Mouse (Mus musculus): ENCODE results near the gene Olfr1406.
"Not testable (repeated sequence)": the region's sequence is repeated elsewhere in the genome, so short reads cannot be mapped to it uniquely, and the experiment has no call there.

Gene Olfr1406

DNA sequence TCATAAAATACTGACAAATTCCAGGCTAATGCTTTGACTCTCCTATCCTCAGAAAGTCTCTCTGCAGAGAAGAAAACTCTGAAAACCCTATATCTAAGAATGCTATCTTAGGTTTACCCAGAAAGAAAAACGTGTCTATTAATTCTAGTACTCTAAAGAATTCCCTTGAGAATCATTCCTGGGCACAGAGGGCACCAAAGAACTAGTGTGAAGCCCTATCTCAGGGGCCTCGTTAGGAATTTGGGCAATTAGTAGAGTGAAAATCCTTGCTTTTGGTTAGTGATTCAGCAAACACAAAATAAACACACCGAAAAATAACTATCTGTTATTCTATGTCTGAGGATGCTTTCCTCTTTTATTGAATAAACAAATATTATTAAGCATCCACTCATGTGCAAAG, at the start of gene Olfr1406:
Gene Olfr1406, minus strand, starts transcription at position 101 of the 400 bp plus-strand sequence.
- DNase-seq (ENCODE audit: extremely low spot score, low read depth, low spot score) = no peak

- not testable (repeated sequence) for DNase-seq (ENCODE audit: extremely low spot score, low read depth, low spot score)
Measured at GRCm38 (mm10) chr1:173237004-173237403, 46.6 kb upstream of the Olfr1406 start.

GRCm38 (mm10) chr1:173227081-173227480, 36.6 kb upstream of the Olfr1406 start, which contains the start of gene Fcer1a:
Gene Fcer1a, minus strand, starts transcription at chr1:173227214.
- DNase-seq (ENCODE audit: extremely low spot score, low read depth, low spot score) = no peak

- DNase-seq (ENCODE audit: extremely low spot score, low read depth, low spot score) = no peak
Measured at GRCm38 (mm10) chr1:173216481-173216880, 26.0 kb upstream of the Olfr1406 start.

DNA sequence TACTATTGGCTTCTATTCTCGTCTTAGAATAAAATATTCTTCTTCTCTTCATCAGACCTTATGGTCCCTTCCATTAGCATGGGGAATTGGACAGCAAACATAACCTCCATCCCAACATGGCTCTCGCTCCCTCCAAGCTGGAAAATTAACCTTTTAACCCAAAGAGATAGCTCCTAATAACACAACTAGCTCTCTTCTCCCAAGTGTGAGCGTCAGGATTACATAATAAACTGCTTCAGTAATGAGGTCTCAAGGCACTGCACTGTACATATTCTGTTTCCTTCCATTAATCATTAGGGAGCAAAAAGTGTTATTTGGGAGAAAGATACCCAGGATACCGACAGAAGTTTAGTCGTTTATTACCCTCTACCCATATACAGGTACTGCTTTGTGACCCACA, 21.7 kb upstream of the Olfr1406 start, which contains the start of gene Olfr1404:
Gene Olfr1404, plus strand, starts transcription at position 301 of the 400 bp plus-strand sequence.
- DNase-seq (ENCODE audit: extremely low spot score, low read depth, low spot score) = no peak

DNA sequence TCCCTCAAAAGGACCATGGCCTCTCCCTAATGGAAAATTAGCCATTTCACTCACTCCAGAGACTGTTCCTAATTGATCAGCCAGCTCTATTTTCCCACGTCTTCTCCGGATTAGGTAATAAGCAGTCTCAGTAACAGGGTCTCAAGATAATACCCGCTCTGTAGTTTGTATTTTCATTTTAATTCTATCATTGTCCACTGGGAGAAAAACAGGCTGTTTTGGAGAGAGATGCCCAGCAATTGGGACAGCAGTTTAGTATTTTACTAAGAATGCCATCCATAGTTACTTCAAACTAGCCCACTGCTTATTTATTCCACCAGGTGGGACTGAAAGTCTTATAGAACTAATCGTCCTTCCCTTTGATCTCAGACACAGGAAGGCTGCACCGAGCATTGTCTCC, 7.1 kb upstream of the Olfr1406 start, which contains the start of gene Olfr218:
Gene Olfr218, plus strand, starts transcription at position 301 of the 400 bp plus-strand sequence.
- DNase-seq (ENCODE audit: extremely low spot score, low read depth, low spot score) = no peak

DNA sequence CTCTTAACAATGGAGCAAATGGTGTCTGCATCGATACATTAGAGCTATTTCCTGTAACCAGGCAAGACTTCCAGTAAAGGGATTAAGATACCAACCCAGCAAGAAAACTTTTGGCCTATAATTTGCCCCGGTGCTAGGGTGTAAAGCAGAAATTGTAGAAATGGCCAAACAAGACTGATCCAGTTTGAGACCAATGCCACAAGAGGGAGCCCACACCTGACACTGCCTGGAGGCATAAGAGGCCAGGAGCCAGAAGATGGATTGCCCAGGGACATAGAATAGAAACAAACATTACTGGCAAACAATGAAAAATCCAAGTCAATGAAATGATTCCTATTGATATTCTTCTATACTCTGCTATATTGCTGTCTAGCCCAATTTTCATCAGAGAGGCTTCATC, 5.9 kb upstream of the Olfr1406 start:
- no peak for DNase-seq (ENCODE audit: extremely low spot score, low read depth, low spot score)

DNA sequence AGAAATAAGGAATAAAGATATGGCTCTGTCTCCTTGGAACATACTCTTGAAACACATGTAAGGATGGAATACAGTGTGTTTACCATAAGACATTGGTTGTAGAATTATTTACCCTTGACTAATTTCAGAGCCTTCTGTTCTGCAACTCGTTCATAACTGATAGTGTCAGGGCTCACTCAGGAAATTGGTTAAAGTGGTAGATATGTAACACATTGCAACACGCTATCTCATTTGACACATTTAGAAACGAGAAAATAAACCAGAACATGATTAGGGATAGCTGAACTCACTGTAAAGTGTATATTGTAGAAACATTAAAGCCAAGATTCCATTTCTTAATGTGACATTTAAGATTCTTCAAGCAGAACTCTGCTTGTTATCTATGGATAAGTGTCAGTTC, 1.6 kb upstream of the Olfr1406 start:
- no peak for DNase-seq (ENCODE audit: extremely low spot score, low read depth, low spot score)

GRCm38 (mm10) chr1:173174154-173174842, 16.1 kb downstream of the Olfr1406 start:
- DNase-seq (ENCODE audit: extremely low spot score, low read depth, low spot score) = no peak

DNA sequence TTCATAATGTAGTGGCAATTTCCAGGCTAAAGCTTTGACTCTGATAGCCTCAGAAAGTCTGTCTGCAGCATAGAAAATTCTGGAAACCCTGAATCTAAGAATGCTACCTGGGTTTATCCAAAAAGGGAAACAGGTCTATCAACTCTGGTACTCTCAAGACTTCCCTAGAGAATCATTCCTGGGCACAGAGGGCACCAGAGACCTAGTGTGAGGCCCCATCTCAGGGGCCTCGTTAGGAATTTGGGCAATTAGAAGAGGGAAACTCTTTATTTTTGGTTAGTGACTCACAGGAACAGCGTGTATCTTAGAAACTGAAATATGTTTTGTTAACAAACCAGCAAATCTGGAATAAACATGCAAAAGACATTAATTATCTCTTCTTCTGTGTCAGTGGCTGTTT, 53.2 kb downstream of the Olfr1406 start, which contains the start of gene Olfr1408:
Gene Olfr1408, minus strand, starts transcription at position 101 of the 400 bp plus-strand sequence.
- DNase-seq (ENCODE audit: extremely low spot score, low read depth, low spot score) = no peak

Measured in hindlimb bud, embryonic 11.5 days (tissue).